Mouse (Mus musculus) embryo, embryonic 9.5 days (tissue): ENCODE measurements around the gene Zfp933.
"Not testable (repeated sequence)": the region's sequence is repeated elsewhere in the genome, so short reads cannot be mapped to it uniquely, and the experiment has no call there.

Source experiments
- DNase-seq: peaks from one replicate; pipeline ENCODE4 v3.0.0-alpha.2; 2017; ENCODE audit errors: extremely low spot score

Zfp933 gene

GRCm38 (mm10) chr4:147847614-147848583 lies at the start of gene Zfp933:
TSS of gene Zfp933 (minus strand) at chr4:147848366.
- no peak for DNase-seq

DNA sequence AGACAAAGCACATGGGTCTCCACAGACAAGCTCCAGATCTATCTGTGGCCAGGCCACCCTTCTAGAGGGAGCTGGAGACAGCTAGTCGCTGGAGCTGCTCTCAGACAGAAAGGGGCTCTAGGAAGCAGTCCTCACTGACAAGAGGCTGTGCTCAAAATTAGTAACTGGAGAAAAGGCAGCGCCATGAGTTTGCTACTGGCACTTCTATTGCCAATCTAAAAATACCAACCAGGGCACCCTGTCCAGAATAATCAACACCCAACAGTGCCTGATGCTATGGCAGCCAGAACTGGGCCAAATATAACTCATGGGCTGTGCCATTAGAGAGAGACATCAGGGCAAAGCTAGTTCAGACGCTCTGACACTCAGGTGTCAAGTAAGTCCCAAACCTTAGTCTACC lies 49.2 kb upstream of the Zfp933 start:
- DNase-seq = no peak

- DNase-seq = no peak
Measured at GRCm38 (mm10) chr4:147896411-147896810, 48.2 kb upstream of the Zfp933 start.

DNA sequence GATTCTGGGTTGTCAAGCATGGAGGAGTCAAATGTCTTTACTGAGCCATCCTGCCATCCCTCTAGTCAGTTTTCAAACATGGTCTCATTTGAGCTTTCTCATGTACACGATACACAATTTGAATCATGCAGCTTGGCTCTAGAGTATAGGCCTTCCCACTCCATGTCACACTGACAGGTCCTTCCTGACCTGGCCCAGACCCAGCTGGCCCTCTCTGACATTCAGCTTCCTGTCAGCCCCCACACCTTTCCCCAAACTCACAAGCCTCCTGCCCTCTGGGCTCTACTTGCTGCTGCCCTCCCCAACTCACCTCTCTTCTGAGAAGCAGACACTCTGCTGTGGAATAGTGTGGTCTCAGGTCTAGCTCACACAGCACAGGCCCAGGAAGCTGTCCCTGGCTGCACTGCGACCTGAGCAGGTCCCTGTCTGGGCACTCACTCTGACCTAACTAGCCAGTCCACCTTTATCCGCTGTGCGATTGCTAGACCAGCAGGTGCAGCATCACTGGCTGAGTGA lies 47.7 kb upstream of the Zfp933 start:
- DNase-seq = no peak

- DNase-seq = no peak
Measured at GRCm38 (mm10) chr4:147890341-147890740, 42.2 kb upstream of the Zfp933 start.

GRCm38 (mm10) chr4:147888237-147888636 lies 40.1 kb upstream of the Zfp933 start:
- DNase-seq = no peak

DNA sequence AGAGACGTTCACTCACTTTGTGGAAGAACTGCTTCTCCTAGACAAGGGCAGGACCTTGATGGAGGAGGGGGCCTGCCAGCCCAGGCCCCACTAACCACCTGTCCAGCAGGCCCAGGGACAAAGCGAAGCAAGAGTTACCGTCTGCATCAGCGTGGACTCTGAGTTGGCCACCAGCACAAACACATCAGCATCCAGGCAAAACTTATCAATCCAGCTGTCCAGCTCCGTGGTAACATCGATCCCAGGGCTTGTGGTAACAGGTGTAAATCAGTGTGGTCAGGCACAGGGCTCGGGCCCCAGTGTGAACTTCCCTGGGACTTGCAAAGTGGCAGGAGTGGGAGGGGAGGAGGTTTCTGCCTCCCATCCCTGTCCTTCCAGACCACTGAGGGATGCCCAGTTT lies 39.1 kb upstream of the Zfp933 start:
- no peak for DNase-seq

DNA sequence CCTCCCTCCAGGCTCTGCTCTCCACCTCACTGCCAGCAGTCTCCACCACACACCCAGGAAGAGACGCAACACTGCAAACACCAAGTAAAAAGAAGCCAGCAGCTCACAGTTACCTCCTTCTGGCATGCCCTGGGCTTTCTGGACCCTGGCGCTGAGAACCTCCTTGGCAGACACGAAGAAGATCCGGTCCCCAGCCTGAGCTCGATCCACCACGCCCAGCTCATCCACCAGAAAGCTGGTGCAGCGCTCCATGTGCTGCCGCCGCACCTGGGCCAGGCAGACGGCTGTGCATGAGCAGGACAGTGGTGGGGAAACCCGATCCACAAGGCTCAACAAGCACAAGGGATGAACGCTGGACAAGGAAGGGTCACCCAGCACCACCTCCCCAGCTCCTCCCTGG lies 38.0 kb upstream of the Zfp933 start:
- DNase-seq = no peak

DNA sequence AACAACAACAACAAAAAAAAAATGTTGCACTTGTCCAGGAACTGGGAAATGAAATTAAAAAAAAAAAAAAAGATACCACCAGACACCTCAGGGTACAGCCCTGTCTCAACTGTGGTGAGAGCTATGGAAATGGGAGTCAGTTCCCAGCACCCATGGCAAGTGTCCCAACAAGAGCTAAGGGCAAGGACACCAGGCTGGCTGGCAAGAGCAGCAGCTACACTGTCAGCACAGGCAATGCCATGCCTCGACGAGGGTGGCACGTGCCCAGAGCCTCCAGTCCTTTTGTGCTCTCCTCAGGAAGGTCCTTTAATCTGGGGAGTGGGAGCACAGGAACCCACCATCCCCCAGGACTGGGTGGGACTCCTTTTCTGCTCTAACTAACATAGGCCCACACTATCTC lies 36.0 kb upstream of the Zfp933 start:
- DNase-seq = no peak

DNA sequence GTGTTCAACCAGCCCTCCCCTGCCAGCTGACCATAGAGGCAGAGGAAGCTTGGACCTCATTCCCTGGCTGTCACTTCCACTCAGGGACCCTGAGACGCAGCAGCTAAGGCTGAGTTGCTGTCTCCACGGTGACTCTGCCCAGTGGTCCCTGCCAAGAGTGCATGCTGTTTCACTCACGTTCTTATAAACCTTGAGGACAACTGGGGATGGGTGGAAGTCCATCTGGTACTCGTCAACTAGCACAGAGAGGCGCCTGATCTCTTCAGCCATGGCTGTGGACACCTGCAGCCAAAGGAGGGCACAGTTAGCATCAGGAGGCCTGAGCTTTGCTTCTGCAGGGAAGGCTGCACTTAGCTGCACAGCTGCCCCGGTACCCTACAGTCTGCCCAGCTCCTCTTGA lies 34.9 kb upstream of the Zfp933 start:
- no peak for DNase-seq

DNA sequence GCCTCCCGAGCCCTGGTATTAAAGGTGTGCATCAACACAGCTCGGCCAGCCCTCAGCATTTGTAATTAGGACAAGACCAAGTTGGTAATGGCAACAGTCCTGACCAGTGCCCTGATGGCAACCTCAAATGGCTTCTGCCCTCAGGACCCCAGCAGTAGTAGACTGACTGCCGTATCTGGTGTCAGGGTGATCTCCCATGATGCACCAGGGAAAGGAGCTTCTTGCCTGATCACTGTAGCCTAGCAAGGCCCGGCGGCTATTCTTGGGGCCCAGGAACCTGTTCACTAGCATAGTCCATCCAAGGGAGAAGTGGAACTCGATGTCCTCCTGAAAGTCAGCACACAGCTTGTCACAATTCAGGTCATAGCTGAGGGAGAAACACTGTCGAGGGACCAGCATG lies 33.6 kb upstream of the Zfp933 start:
- no peak for DNase-seq

- DNase-seq = no peak
Measured at GRCm38 (mm10) chr4:147879865-147880264, 31.7 kb upstream of the Zfp933 start.

DNA sequence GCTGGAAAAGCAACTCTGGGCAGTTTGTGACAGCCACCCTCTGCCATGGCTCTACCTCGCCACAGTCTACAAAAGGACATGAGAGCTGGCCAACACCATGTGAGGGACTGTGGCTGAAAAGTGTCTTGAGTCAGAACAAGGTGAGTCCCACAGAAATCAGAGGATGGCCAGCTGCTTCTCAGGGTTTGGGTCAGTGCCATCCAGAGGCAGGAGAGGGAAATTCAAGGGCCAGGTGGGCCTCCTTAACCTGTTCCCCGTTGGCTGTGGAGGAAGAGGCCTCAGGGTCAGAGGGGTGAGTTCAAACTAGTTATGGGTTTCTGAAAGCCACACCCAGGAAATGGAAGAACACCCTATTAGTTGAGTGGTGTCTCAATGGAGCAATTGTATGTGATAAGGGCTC lies 31.3 kb upstream of the Zfp933 start:
- no peak for DNase-seq

DNA sequence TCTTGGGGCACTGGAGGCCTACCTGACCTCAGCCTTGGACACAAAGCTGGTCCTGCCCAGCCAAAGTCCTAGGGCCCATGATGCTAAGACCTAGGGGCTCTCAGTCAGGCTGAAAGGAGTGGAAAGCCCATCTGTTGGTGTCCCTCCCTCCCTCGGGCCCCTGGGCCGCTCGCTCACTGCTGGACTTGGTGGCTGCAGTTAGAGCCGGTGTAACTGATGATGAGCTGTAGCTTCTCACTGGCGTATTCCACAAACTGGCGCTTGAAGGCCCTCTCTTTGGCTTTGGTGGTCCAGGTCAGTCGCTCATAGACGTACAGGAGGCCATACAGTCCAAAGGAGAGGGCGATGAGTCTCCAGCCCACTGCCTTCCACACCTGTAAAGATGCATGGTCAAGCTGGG lies 30.4 kb upstream of the Zfp933 start:
- DNase-seq = no peak

GRCm38 (mm10) chr4:147875852-147876575 lies 27.8 kb upstream of the Zfp933 start:
- DNase-seq = no peak

GRCm38 (mm10) chr4:147869238-147869637 lies 21.1 kb upstream of the Zfp933 start:
- DNase-seq = peak; percentile 39

- DNase-seq = peak; percentile 94
Measured at GRCm38 (mm10) chr4:147868450-147869031, 20.4 kb upstream of the Zfp933 start, which contains the start of the genes Miip and Fv1. TSS of gene Miip (minus strand) at chr4:147868816. TSS of gene Fv1 (plus strand) at chr4:147868979.

DNA sequence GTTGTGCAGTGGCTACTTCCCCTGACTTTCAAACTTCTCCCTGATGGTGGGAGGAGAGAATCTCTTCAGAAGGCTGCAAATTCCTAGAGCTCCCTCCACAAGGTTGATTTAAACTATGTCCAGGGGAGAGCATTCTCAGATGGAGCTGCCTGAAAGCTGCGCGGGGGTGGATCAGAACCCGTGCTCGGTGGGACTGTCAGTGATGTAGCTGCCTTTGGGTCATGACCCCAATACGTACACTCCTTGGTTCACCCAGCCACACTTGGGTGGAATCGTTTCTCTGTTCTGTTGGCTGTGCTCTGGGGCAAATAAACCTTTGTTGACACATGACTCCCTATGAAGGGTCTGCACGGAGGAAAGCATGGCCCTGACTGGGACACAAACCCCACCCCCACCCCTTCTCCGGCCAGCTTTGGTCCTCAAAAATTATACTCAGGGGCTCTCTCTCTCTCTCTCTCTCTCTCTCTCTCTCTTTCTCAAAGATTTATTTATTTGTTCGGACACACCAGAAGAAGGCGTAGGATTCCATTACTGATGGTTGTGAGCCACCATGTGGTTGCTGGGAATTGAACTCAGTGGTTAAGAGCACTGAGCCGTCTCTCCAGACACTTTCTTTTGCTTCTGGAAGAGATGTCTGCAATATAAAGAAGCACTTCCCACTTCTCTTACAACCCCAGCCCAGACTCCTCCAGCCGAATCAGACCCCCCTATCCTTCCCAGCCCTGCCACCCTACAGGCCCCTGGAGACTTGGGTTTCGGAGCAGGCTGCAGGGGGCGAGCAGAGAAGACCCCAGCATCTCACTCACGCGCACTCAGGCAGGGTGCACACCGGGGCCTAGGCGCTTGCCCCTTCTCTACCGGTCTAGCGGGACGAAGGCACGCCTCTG lies 19.6 kb upstream of the Zfp933 start:
- DNase-seq = peak; percentile 24

DNA sequence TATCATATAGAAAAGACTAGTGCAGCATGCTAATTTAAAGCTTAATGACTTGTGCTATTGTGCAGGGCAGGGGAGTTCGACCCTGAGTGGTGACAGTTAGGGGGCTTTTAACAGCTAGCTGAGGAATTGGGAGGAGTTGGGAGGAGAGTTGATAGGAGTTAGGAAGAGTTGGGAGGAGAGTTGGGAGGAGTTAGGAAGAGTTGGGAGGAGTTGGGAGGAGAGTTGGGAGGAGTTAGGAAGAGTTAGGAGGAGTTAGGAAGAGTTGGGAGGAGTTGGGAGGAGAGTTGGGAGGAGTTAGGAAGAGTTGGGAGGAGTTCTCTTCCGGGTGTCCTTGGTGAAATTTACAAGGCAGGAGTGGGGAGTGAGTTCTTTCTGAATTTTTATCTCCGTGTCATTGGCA lies 18.6 kb upstream of the Zfp933 start:
- DNase-seq = not testable (repeated sequence)

GRCm38 (mm10) chr4:147866056-147866455 lies 17.9 kb upstream of the Zfp933 start:
- no peak for DNase-seq

GRCm38 (mm10) chr4:147865651-147866050 lies 17.5 kb upstream of the Zfp933 start:
- no peak for DNase-seq
